Mouse (Mus musculus) MEL (cell line): ENCODE data around the gene Il1rapl2. TPM values are rescaled to one million over a fixed set of nuclear protein-coding genes. Genes with fewer than 3 reads are reported as not detected.

Source experiments
- DNase-seq: peaks from one replicate; pipeline ENCODE4 v3.0.0; 2011; ENCODE audit warnings: low read depth, low spot score
- H3K27ac ChIP-seq: 2 replicates; pipeline ENCODE4 v1.5.1; 2012; ENCODE audit warnings: low read depth, mild to moderate bottlenecking, control low read depth, low read length, moderate library complexity; ENCODE audit not compliant: control insufficient read depth
- H3K27me3 ChIP-seq, 2 experiments: fragments of 150-350 bp in 1 of 2; sonication (generic) in 1 of 2; 2 replicates each; pipeline ENCODE4 v1.6.1; 2012; ENCODE audit warnings: low read length in 2 of 2, mild to moderate bottlenecking in 2 of 2, improper control_type of control experiment in 1 of 2, moderate library complexity in 1 of 2; ENCODE audit not compliant: insufficient read depth in 2 of 2, control insufficient read depth in 1 of 2
- H3K36me3 ChIP-seq, 2 experiments: 2 replicates each; pipeline ENCODE4 v1.6.1; 2012 to 2014; ENCODE audit warnings: low read length in 2 of 2, improper control_type of control experiment in 1 of 2, inconsistent platforms in 1 of 2, mild to moderate bottlenecking in 1 of 2; ENCODE audit not compliant: insufficient read depth in 2 of 2, control insufficient read depth in 1 of 2
- H3K4me1 ChIP-seq, 2 experiments: fragments of 150-350 bp in 1 of 2; sonication (generic) in 1 of 2; 2 replicates each; pipeline ENCODE4 v1.6.1; 2012; ENCODE audit warnings: low read length in 2 of 2, improper control_type of control experiment in 1 of 2, mild to moderate bottlenecking in 1 of 2; ENCODE audit not compliant: insufficient read depth in 2 of 2, control insufficient read depth in 1 of 2
- H3K4me3 ChIP-seq, 2 experiments: fragments of 150-350 bp in 1 of 2; sonication (generic) in 1 of 2; 2 replicates each; pipeline ENCODE4 v1.5.1; 2012; ENCODE audit warnings: low read depth in 2 of 2, low read length in 2 of 2, mild to moderate bottlenecking in 2 of 2, moderate library complexity in 2 of 2, control low read depth in 1 of 2, improper control_type of control experiment in 1 of 2; ENCODE audit not compliant: control insufficient read depth in 1 of 2, insufficient read depth in 1 of 2
- H3K79me2 ChIP-seq: 2 replicates; pipeline ENCODE4 v1.6.1; 2012; ENCODE audit warnings: mild to moderate bottlenecking, low read length, moderate library complexity; ENCODE audit not compliant: control insufficient read depth, poor library complexity, insufficient read depth
- H3K9ac ChIP-seq: 2 replicates; pipeline ENCODE4 v1.6.1; 2012; ENCODE audit warnings: low read depth, mild to moderate bottlenecking, control low read depth, low read length, moderate library complexity; ENCODE audit not compliant: control insufficient read depth, poor library complexity, severe bottlenecking
- H3K9me3 ChIP-seq: fragments of 150-350 bp; sonication (generic); replicated peaks from 2 replicates; pipeline ENCODE4 v1.6.1; 2012; ENCODE audit warnings: mild to moderate bottlenecking, low read length, improper control_type of control experiment, moderate library complexity; ENCODE audit not compliant: insufficient read depth
- BHLHE40 ChIP-seq: IDR thresholded peaks from 2 replicates; pipeline ENCODE4 v1.6.1; 2012; ENCODE audit warnings: low read depth, mild to moderate bottlenecking, inconsistent platforms, low read length, improper control_type of control experiment, borderline replicate concordance
- CHD2 ChIP-seq: IDR thresholded peaks from 2 replicates; pipeline ENCODE4 v1.6.1; 2011; ENCODE audit warnings: low read length, improper control_type of control experiment
- CTCF ChIP-seq, 3 experiments: IDR thresholded peaks in 2 of 3; conservative IDR thresholded peaks in 1 of 3; 2 replicates each; pipeline ENCODE4 v1.5.1; 2011 to 2012; ENCODE audit warnings: low read length in 3 of 3, low read depth in 2 of 3, mild to moderate bottlenecking in 2 of 3, improper control_type of control experiment in 1 of 3, inconsistent platforms in 1 of 3, mixed read lengths in 1 of 3, moderate library complexity in 1 of 3; ENCODE audit not compliant: control insufficient read depth in 1 of 3, insufficient read depth in 1 of 3, poor library complexity in 1 of 3, severe bottlenecking in 1 of 3
- E2F4 ChIP-seq: IDR thresholded peaks from 2 replicates; pipeline ENCODE4 v1.6.1; 2011; ENCODE audit warnings: low read depth, low read length, improper control_type of control experiment, borderline replicate concordance
- EP300 ChIP-seq, 2 experiments: IDR thresholded peaks; 2 replicates each; pipeline ENCODE4 v1.6.1; 2011; ENCODE audit warnings: improper control_type of control experiment in 2 of 2, low read length in 2 of 2, low read depth in 1 of 2, mild to moderate bottlenecking in 1 of 2
- ETS1 ChIP-seq: IDR thresholded peaks from 2 replicates; pipeline ENCODE4 v1.6.1; 2012; ENCODE audit warnings: low read depth, mild to moderate bottlenecking, inconsistent platforms, low read length, improper control_type of control experiment, moderate library complexity
- GABPA ChIP-seq: IDR thresholded peaks from 2 replicates; pipeline ENCODE4 v1.6.1; 2012; ENCODE audit warnings: low read depth, mild to moderate bottlenecking, inconsistent platforms, low read length, improper control_type of control experiment, moderate library complexity
- GATA1 ChIP-seq: IDR thresholded peaks from 2 replicates; pipeline ENCODE4 v1.6.1; 2011; ENCODE audit warnings: low read depth, low read length, improper control_type of control experiment
- JUND ChIP-seq: IDR thresholded peaks from 2 replicates; pipeline ENCODE4 v1.6.1; 2011; ENCODE audit warnings: low read depth, mild to moderate bottlenecking, improper control_type of control experiment, low read length
- MAFK ChIP-seq: IDR thresholded peaks from 2 replicates; pipeline ENCODE4 v1.6.1; 2011; ENCODE audit warnings: low read depth, mild to moderate bottlenecking, low read length, improper control_type of control experiment, borderline replicate concordance
- MAX ChIP-seq: IDR thresholded peaks from 2 replicates; pipeline ENCODE4 v1.6.1; 2011; ENCODE audit warnings: low read length, improper control_type of control experiment
- MAZ ChIP-seq: IDR thresholded peaks from 2 replicates; pipeline ENCODE4 v1.6.1; 2012; ENCODE audit warnings: low read depth, mild to moderate bottlenecking, inconsistent platforms, low read length, improper control_type of control experiment
- MYB ChIP-seq: IDR thresholded peaks from 2 replicates; pipeline ENCODE4 v1.6.1; 2011; ENCODE audit warnings: mild to moderate bottlenecking, low read depth, low read length, improper control_type of control experiment
- NELFE ChIP-seq: IDR thresholded peaks from 2 replicates; pipeline ENCODE4 v1.6.1; 2011; ENCODE audit warnings: low read depth, low read length, improper control_type of control experiment
- POLR2A ChIP-seq, 2 experiments: IDR thresholded peaks; 2 replicates each; pipeline ENCODE4 v1.6.1; 2011 to 2012; ENCODE audit warnings: low read length in 2 of 2, mild to moderate bottlenecking in 2 of 2, control low read depth in 1 of 2, improper control_type of control experiment in 1 of 2, low read depth in 1 of 2, moderate library complexity in 1 of 2; ENCODE audit not compliant: control insufficient read depth in 1 of 2, insufficient read depth in 1 of 2, poor library complexity in 1 of 2
- POLR2AphosphoS5 ChIP-seq: IDR thresholded peaks from 2 replicates; pipeline ENCODE4 v1.6.1; 2012; ENCODE audit warnings: low read depth, borderline replicate concordance, mild to moderate bottlenecking, inconsistent platforms, low read length, moderate library complexity, mixed read lengths
- RAD21 ChIP-seq: IDR thresholded peaks from 2 replicates; pipeline ENCODE4 v1.6.1; 2011; ENCODE audit warnings: mild to moderate bottlenecking, low read depth, low read length, improper control_type of control experiment
- RCOR1 ChIP-seq: IDR thresholded peaks from 2 replicates; pipeline ENCODE4 v1.6.1; 2012; ENCODE audit warnings: low read depth, mild to moderate bottlenecking, inconsistent platforms, low read length, improper control_type of control experiment
- SIN3A ChIP-seq: IDR thresholded peaks from 2 replicates; pipeline ENCODE4 v1.6.1; 2012; ENCODE audit warnings: low read length, improper control_type of control experiment, inconsistent platforms
- SMC3 ChIP-seq: IDR thresholded peaks from 2 replicates; pipeline ENCODE4 v1.6.1; 2011; ENCODE audit warnings: low read depth, low read length, improper control_type of control experiment
- TAL1 ChIP-seq: IDR thresholded peaks from 2 replicates; pipeline ENCODE4 v1.6.1; 2012; ENCODE audit warnings: mild to moderate bottlenecking, inconsistent platforms, low read length, moderate library complexity, mixed read lengths
- TBP ChIP-seq: IDR thresholded peaks from 2 replicates; pipeline ENCODE4 v1.8.0; 2011; ENCODE audit warnings: low read depth, low read length, improper control_type of control experiment
- TCF12 ChIP-seq: IDR thresholded peaks from 2 replicates; pipeline ENCODE4 v1.6.1; 2014; ENCODE audit warnings: low read depth, mild to moderate bottlenecking, inconsistent platforms, low read length, improper control_type of control experiment, moderate library complexity
- UBTF ChIP-seq: IDR thresholded peaks from 2 replicates; pipeline ENCODE4 v1.6.1; 2012; ENCODE audit warnings: low read depth, mild to moderate bottlenecking, inconsistent platforms, low read length, improper control_type of control experiment, moderate library complexity, borderline replicate concordance; ENCODE audit not compliant: insufficient read depth
- ZC3H11A ChIP-seq: IDR thresholded peaks from 2 replicates; pipeline ENCODE4 v1.6.1; 2012; ENCODE audit warnings: low read depth, mild to moderate bottlenecking, inconsistent platforms, low read length, improper control_type of control experiment
- ZKSCAN1 ChIP-seq: IDR thresholded peaks from 2 replicates; pipeline ENCODE4 v1.6.1; 2012; ENCODE audit warnings: low read depth, mild to moderate bottlenecking, inconsistent platforms, low read length, improper control_type of control experiment, moderate library complexity
- ZMIZ1 ChIP-seq: IDR thresholded peaks from 2 replicates; pipeline ENCODE4 v1.6.1; 2012; ENCODE audit warnings: low read depth, mild to moderate bottlenecking, inconsistent platforms, low read length, improper control_type of control experiment, moderate library complexity
- ZNF384 ChIP-seq: IDR thresholded peaks from 2 replicates; pipeline ENCODE4 v1.6.1; 2012; ENCODE audit warnings: low read depth, mild to moderate bottlenecking, inconsistent platforms, low read length, improper control_type of control experiment
- polyA plus RNA-seq, 2 experiments: library from polyadenylated mRNA; stranded (reverse) in 1 of 2; unstranded in 1 of 2; fragments of >175 nt in 1 of 2; fragments of >200 nt in 1 of 2; gene quantifications; 2 replicates each; pipeline versions ENCODE4 v1.2.1 to v1.2.4; 2012; ENCODE audit warnings: low replicate concordance in 2 of 2, low read depth in 1 of 2; ENCODE audit not compliant: insufficient read length in 2 of 2, insufficient read depth in 1 of 2, missing spikeins in 1 of 2
- total RNA-seq: library from RNA; depleted of rRNA; stranded (reverse); fragments of 300-350 nt; gene quantifications from 2 replicates; pipeline ENCODE4 v1.2.3, GENCODE M21; 2012

Il1rapl2 gene
- total and polyA plus RNA-seq, 3 experiments: not detected

DNA sequence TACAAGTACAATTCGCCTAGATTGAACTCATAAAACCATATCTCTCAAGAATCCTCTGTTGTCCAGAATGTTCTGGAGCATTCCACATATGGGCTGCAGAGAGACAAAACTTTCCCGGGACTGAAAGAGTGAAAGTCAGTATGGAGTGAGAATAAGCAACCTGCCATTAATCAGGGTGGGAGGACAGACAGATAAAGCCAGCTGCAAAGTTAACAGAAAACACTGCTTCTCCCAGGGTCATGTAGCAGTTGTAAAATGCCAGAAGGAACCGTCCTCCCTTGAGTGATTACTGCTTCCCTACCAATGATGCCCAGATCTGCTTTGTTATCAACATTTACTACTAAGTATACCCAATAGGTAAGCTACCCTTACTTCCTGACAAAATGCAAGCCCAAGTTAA lies 1230.5 kb downstream of the Il1rapl2 start:
- H3K4me1 ChIP-seq: no peaks in the 10 kb centered on the region
- no peaks in the 10 kb centered on the region for H3K79me2 ChIP-seq
- H3K4me3 ChIP-seq: no peak overlapping the region
- H3K27ac ChIP-seq: no peak overlapping the region
- TF ChIP-seq POLR2A (IDR thresholded peaks at IDR 0.05; ENCODE audit: control insufficient read depth in 1 of 2, insufficient read depth in 1 of 2, low read depth in 1 of 2, low read length in 2 of 2, poor library complexity in 1 of 2): no peak
- no peak for TF ChIP-seq GABPA
- no peak for TF ChIP-seq NELFE
- TF ChIP-seq ETS1: no peak
- no peak for TF ChIP-seq POLR2AphosphoS5
- TF ChIP-seq MAX: no peak
- no peak for TF ChIP-seq RAD21
- no peak for TF ChIP-seq SMC3
- no peak for TF ChIP-seq JUND
- TF ChIP-seq ZMIZ1: no peak
- no peak for TF ChIP-seq E2F4
- no peak for TF ChIP-seq EP300 (IDR thresholded peaks at IDR 0.05; ENCODE audit: low read depth in 1 of 2, low read length in 2 of 2)
- no peak for TF ChIP-seq BHLHE40
- no peak for TF ChIP-seq ZKSCAN1
- TF ChIP-seq MYB: no peak
- TF ChIP-seq RCOR1: no peak
- TF ChIP-seq ZC3H11A: no peak
- TF ChIP-seq, all 39 proteins: peak for 0
- H3K36me3 ChIP-seq: no peaks in the 10 kb centered on the region
- H3K9me3 ChIP-seq: no peaks in the 10 kb centered on the region
- no peaks in the 10 kb centered on the region for H3K27me3 ChIP-seq
- H3K9ac ChIP-seq: no peak overlapping the region
- no peak for DNase-seq

DNA sequence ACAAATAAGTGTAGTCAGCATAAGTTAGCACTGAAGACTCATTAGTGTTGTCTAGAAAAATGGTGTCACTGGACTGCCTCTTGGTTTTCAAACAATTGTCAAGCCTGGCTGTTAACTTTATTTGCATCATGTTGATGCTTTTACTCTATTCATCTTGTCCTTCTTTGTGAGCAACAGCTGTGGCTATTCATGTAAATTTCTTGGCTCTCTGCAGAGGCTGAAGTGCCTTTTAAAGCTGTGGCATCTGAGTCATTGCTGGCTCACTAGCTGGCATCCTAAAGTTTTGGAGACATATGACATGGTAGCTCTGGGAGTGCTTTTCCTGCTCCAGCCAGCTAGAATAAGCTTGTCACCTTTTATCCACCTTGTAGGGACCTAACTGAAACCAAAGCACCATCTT lies 1261.5 kb downstream of the Il1rapl2 start:
- H3K27me3 ChIP-seq: no peaks in the 10 kb centered on the region
- no peak overlapping the region for H3K4me3 ChIP-seq
- no peaks in the 10 kb centered on the region for H3K9me3 ChIP-seq
- no peaks in the 10 kb centered on the region for H3K79me2 ChIP-seq
- H3K4me1 ChIP-seq: no peaks in the 10 kb centered on the region
- H3K9ac ChIP-seq: no peak overlapping the region
- no peaks in the 10 kb centered on the region for H3K36me3 ChIP-seq
- DNase-seq: no peak
- TF ChIP-seq MAX (no peak), CTCF (IDR thresholded peaks at IDR 0.05 in 2 of 3, conservative IDR thresholded peaks at IDR 0.05 in 1 of 3; ENCODE audit: control insufficient read depth in 1 of 3, insufficient read depth in 1 of 3, low read depth in 2 of 3, low read length in 3 of 3, poor library complexity in 1 of 3, severe bottlenecking in 1 of 3) (no peak), GABPA (no peak), POLR2AphosphoS5 (no peak), POLR2A (IDR thresholded peaks at IDR 0.05; ENCODE audit: control insufficient read depth in 1 of 2, insufficient read depth in 1 of 2, low read depth in 1 of 2, low read length in 2 of 2, poor library complexity in 1 of 2) (no peak), RAD21 (no peak), GATA1 (no peak), SIN3A (no peak), ZC3H11A (no peak), UBTF (no peak), EP300 (IDR thresholded peaks at IDR 0.05; ENCODE audit: low read depth in 1 of 2, low read length in 2 of 2) (no peak), TBP (no peak), MAZ (no peak), BHLHE40 (no peak), TCF12 (no peak), TAL1 (no peak), ZNF384 (no peak), CHD2 (no peak), MAFK (no peak), JUND (no peak)
- H3K27ac ChIP-seq: no peak overlapping the region
